Mouse (Mus musculus): Measurements from ENCODE around the gene Ifnab.

Ifnab gene

DNA sequence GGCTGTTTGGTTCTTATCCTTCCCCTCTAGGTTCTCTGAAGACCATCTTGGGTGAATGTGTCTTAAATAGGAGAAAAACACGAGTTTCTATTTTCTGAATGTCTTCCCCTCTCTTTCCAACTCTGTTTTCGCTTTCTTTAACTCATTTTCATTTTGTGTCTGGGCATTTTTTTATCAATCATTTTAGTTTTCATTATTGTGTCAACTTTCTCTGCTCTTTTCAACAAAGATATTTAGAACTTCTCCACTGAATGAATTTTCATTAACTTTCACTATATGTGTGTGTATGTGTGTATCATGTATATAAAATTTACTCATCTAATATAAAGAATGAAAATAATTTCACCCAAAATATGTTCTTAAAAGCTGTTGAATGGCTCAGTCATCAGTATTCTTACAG, at the start of gene Ifnab:
Gene Ifnab, minus strand, starts transcription at position 101 of the 400 bp plus-strand sequence.
- no peak for DNase-seq (ENCODE audit: extremely low spot score)

DNA sequence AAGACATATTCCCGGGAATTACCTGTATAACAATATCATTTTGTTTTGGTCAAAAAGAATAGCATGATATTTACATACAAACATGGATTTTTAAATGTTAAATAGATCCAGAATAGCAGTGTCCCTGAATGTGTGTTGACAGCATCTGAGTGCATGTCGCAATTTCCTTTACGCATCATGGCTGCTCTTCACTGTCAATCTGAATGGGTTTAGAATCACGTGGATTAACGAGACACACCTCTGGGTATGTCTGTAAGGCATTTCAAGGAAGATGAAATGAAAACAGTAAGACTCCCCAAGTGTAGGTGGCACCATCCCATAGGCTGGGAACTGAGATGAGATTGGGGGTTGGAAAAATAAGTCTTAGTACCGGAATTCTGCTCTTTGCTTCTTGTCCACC, 47.9 kb upstream of the Ifnab start:
- DNase-seq (ENCODE audit: extremely low spot score): no peak

DNA sequence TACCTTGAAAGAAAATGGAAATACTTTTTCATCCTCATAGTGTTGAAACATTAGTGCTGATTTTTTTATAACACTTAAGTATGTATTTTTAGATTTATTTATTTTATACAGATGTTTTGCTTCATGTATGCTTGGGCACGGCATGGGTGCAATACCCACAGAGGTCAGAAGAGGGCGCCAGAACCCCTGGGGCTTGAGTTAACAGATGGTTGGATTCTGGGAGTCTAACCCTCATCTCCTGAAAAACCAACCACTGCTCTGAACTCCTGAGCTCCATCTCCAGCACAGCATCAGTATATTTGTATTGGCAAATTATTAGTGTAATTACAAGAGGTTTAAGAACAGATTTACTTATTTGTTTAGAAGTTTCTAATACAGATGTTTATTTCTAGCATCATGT, 47.3 kb upstream of the Ifnab start:
- peak; percentile 80 for DNase-seq (ENCODE audit: extremely low spot score)

DNA sequence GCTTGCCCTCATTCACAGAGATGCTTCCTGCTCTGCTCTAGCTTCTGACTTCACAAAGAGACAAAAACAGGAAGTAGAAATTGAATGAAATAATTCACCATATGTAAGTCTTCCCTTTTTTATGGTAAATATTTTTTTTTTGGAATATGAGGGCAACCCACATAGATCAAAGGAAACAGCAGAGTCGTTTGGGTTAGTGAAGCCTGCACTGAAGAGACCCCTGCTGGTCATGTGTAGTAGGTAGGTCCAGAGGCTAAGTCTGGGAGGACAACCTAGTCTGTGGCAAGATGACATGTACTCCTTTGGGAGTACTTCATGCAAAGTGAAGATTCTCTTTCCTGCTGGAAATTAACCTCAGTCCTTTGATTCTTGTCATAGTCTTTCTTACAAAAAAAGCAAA, 36.2 kb upstream of the Ifnab start:
- peak; percentile 27 for DNase-seq (ENCODE audit: extremely low spot score)

DNA sequence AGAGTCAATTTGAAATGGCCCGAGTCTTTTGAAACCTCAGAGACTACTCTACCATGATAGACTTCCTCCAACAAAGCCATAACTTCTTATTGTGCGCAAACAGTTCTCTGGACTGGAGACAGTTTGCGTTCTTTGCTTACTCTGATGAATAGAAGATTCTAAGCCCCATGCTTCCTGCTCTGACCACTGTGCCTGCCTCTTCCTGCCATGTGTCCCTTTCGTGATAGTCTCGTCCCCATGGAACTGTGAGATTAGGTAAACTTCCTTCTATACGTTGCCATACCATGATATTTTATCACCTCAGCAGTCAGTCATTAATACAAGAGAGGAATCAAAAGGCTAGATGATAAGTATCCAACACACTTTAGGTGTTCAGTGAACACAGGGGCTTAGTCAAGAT, 35.6 kb upstream of the Ifnab start:
- no peak for DNase-seq (ENCODE audit: extremely low spot score)

DNA sequence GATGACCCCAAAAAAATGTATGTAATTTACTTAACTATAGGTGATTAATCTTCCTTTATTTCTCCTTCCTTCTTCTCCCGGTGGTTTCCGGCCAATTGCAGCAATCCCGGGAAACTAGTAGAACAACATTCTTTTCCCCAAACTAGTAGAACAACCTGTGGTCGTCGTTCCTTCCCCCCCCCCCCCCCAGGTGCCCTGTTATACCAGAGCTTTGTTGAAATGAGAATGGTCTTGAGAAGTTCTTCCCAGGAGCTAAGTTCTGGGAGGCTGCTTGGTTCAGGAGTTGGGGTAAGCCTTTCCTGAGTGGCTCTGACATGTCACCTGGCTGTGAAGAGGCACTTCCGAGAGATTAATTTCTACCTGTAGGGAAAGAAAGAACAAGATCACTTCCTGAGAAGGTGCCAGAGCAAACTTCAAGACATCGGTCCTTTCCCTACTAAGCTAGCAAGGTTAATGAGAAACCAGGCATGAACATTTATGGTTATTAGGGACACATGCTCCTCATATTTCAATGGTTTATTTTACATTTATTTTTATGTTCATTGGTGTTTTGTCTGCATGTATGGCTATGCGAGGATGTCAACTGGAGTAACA, 32.4 kb upstream of the Ifnab start:
- no peak for DNase-seq (ENCODE audit: extremely low spot score)

DNA sequence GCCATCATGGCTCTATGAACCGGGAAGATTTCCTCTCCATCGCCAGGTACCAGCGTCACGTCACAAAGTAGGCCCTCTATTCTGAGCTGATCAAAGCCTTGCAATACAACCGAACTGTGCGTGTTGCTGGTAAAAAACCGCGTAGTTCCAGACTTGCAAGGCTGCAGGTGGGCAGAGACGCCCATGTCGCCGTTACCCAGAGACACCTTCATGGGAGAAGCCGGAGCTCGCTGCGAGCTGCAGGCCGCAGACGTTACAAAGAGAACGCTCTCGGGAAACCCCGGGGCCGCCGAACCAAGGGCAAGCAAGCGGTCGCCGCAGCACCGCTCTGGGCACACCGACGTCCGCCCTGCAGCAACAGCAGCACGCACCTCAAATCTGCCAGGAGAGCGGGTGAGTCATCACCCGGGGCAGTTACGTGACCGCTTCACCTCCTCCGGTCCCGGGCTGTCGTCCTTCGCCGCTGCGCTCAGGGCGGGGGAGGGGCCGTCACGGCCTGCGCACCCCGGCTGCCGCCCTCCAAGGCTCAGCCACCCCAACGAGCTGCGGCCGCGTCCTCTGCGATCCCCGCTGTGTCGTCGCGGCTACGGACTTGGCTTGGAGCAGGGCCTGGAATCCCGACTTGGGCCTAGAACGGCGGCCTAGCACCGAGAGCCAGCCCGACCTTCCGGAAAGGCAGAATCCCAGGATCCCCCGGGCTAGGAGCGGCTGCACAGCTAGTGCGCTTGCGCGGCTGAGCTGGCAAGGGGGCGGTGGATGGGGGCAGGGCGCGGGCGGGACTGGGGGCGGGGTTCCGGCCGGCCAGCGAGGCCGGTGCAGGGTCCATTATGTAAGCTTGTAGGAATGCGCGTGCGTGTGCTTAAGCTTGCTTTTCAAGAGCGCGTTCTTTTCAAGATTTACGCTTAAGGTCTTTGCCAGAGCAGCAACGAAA, 30.9 kb upstream of the Ifnab start, which contains the start of the genes Gm26566 and Klhl9:
Gene Gm26566, plus strand, starts transcription at position 15 of the 931 bp plus-strand sequence.
Gene Klhl9, minus strand, starts transcription at position 675 of the 931 bp plus-strand sequence.
- peak; percentile 96 for DNase-seq (ENCODE audit: extremely low spot score)

DNA sequence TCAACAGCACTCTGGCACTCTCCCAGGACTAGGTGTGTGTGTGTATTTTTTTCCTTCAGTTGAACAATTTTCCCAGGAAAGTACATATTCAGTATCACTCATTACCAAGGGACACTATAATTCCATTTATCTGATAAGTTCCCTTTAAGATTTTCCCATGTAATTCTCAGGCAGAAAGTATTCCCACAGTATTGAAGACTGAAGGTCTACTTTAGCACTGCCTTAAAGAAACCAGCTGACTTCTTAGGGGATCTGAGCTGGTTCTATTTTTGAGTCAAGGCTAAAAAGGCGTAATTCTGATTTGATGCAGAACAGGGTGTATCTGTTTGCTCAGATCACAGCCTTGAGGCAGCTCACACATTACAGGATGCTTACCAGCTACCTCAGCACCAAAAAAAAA, 27.6 kb upstream of the Ifnab start:
- DNase-seq (ENCODE audit: extremely low spot score): no peak

DNA sequence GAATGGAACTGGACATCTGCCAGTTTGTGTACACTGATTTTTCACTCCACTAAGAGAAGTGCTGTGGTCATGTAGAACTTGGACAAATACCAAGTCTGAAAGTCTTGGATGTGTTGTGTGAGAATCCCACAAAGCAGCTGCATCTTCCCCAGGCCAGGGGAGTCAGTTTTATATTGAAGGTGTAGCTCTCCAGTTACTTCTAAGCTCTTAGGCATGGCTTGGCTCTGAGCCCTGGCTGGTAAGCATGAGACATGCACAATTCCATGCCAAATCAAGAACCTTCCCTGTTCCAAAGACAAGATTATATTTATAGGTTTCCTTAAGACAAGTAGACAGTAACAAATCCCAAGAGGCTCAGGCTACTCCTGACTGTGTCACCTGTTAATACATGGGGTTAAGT, 23.9 kb upstream of the Ifnab start:
- DNase-seq (ENCODE audit: extremely low spot score): no peak

DNA sequence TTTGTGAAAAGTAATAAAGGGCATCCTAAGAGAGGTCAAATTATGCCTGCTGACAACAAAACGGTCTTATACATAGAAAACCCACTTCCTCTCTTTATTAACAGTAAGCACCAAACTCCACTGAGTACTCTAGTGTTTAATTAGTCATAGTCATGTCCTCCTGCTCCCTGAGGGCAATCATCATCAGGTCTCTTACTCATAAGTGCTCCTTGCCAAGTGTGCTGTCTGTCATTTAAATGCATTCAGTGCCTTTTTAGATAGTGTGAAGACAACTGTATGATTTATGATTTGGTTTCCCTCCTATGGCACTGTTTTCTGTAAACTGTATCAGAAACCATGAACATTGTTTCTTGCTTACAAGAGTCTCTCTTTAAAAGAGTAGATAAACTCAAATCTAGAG, 23.1 kb upstream of the Ifnab start:
- DNase-seq (ENCODE audit: extremely low spot score): no peak

DNA sequence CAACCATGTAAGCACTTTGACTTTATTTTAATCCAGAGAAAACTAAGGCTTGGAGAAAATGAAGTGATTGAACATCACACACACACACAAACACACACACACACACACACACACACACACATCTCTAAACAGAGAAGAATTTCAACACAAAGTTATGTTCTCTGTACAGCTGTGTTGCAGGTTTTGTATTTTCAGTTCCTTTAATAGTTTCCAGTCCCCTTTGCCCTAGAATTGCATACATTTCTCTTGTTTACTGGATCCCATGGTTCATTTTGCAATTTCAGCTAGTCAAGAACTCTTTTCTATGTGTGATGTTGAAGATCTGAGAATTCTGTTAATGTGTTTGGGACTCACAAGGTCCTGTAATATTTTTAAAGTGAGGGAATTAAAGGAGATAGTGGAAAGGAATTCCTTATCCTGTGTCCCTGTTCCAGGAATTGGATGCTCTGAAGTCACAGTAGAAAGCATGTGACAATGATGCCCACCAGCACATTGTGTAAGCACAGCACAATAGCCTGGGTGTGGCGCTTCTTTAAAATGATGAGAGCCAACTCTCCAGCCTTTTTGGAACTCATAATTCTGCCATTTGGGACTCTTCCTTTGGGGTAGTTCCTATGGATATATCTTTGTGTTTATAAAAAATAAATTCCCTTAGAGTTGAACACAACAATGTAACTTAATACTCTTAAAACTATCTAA, 16.1 kb upstream of the Ifnab start:
- no peak for DNase-seq (ENCODE audit: extremely low spot score)

DNA sequence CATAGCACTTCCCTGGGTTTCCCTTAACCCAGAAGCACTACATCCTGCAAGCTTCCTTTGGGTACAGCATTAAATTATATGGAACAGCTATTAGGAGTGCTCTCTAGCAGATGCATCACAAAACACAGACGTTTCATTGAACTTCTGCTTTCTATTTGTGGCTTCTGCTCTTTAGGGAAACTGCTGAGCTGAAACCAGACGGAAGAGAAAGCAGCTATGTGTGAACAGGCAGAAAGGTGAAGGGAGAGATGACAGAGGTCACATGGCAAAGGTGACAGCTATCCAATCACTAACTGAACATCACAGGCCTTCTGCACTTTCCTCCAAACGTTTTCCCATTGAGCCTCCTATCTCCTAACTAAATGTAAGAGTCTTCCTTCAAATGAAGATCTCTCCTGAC, 14.8 kb upstream of the Ifnab start:
- DNase-seq (ENCODE audit: extremely low spot score): no peak

DNA sequence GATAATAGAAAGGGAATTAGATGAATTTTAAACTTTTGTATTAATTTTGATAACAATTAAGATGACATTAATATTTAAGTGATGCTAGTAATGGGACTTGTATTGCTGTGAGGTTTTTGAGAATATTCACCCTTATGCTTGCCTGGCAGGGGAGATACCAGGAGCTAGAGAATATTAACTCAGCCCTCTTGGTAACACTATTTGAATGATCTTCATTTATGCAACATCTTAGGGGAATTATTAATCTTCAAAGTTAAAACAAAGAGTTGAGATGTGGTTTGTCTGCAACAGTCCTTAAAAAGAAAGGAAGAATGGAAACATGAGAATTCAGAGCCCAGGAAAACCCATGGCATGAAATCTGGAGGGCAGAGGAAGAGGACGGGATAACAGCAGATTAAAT, 8.1 kb upstream of the Ifnab start:
- DNase-seq (ENCODE audit: extremely low spot score): no peak

DNA sequence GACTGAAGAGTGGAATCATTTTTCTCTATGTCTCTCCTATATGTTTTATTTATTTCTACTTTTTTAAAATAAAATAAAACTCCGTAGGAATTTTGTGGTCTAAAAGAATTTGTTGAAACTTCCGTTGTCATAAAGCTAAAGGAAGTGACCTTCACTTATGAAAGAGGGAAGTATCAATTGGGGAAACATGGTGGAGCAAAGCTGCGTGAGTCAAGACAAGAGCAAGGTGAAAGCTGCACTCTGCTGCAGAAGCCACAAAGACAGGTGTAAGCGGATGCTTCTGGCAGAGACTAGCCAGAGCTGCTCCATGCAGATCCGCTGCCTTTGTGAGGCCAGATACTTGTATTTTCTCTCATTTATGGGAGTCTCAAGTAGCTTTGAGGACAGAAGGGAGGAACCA, 7.6 kb upstream of the Ifnab start:
- DNase-seq (ENCODE audit: extremely low spot score): no peak

DNA sequence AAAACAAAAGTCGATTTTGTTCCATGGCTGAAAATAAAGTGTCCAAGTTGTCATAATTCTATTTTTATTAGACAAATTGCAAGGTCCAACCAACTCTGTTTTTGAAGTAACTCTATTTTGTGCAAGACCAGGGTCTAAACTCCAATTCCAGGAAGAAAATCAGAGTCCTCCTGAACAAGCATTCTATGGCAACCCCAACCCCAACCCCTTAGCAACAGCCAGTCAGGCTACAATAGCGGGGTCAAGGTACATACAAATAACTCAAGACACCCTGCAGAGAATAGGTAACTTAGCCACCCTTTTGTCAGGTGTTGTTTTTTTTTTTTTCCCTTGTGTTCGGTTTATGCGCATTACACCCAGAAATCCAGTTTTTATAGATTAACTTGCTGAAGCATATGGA, 6.6 kb upstream of the Ifnab start:
- DNase-seq (ENCODE audit: extremely low spot score): no peak

DNA sequence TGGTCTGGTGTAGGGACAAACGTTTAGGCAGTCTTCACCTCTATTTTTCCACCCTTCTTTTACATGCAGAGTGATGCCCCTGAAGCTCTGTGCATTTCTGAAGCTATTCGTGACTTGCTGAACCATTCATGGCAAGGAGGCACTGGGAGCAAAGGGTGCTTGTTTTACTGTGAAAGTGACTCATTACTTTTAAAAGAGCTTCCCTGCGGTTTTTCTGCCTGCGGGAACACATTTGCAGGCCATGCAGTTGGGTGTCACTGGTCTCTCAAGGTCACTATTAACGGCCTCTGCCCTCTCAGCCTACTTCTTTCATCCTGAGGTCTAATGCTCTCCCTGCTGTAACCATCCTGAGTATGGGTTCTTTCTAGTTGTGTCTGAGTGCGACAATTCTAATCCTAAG, 5.9 kb upstream of the Ifnab start:
- DNase-seq (ENCODE audit: extremely low spot score): no peak

DNA sequence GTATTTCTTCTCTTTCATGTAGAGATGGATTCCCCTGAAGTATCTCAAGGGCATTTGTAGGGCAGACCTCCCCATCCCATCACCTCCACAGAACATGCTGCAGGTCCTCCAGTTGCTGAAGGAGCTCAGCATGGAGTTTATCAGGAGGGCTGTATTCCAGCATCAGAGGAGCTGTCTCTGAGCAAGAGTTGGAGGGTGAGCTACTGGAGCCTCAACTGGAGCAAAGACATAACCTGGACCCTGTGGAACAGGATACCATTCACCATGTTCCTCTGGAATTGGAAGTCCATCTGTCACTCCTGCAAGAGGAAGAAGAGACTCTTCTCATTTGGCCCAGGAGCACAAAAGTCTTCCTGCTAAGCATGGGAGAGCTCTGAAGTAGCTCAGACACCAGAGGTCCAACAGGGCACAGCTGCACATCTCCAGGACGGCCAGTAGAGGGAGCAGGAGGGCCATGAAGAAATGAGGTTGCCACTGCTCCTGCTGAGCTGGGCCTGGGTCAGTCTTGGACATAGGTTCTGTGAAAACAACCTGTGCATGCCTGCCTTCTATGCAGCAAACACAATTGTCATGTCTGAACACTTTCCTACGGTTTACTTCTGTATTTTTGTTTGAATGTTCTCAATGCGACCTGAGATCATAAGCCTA, 5.2 kb upstream of the Ifnab start:
- peak; percentile 73 for DNase-seq (ENCODE audit: extremely low spot score)

DNA sequence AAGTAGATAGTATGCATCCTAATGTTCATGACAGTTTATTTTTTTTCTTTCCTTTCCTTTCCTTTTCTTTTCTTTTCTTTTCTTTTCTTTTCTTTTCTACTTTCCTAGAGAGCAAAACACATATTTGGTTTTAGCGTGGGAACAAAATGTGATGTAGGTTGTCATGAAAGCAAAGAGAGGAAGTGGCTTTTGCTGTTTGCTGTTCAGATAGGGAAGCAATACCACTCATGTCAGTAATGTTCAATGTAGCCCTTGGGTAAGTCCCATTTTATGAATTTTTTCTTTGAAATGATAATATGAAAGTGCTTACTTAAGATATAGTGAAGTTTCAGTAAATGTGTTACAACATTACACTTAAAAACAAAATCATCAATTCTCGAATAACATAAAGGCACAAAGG, 2.2 kb upstream of the Ifnab start:
- no peak for DNase-seq (ENCODE audit: extremely low spot score)

DNA sequence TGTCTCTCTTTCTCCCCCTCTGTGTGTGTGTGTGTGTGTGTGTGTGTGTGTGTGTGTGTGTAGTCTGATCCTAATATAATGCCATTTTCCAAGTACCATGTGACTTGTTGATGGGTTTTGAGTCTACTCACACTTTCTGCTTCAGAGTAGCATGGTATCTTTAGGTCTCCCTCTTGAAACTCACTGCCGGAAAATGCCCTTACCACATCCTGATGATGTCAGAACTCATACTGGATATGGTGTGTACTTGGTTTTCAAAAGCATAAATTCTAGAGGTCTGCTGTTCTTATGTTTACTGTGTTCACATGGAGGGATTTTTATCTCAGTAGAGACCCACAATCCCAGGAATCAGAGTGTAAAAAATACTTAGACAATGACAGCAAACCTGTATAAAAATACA, 1.4 kb upstream of the Ifnab start:
- DNase-seq (ENCODE audit: extremely low spot score): no peak

DNA sequence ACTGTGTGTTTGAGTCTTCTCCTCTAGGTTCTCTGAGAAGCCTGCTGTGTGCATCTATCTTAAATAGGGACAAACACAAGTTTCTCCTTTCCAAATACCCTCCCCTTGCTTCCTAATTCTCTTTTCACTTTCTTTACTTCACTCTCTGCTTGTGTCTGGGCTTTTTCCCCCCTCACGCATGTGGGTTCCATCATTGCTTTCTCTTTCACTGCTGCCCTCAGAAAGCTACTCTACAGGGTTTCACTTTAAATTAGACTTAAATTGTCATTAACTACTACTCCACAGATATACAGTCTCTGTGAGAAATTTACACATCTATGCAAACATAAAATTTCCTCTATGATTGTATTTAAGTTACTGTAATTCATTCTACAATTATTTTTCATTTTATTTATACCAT, 7.3 kb downstream of the Ifnab start, which contains the start of gene Ifna2:
Gene Ifna2, minus strand, starts transcription at position 101 of the 400 bp plus-strand sequence.
- no peak for DNase-seq (ENCODE audit: extremely low spot score)

DNA sequence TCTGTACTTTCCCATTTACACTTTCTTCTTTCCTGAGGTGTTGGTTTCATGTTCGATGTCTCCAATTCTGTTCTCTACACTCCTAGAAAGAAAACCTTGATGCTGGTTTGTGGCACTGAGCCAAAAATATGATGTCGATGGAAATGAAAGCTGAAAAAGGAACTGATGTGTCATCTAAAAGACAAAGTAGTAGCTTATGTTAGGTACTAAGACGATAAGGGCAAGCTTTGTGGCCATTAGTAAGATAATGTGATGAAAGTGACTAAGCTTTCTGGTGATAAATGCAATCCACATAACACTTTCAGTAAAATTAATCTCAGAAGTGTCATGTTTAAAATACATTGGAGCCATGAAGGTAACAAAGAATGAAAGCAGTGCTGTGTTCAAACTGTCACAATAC, 9.8 kb downstream of the Ifnab start:
- no peak for DNase-seq (ENCODE audit: extremely low spot score)

DNA sequence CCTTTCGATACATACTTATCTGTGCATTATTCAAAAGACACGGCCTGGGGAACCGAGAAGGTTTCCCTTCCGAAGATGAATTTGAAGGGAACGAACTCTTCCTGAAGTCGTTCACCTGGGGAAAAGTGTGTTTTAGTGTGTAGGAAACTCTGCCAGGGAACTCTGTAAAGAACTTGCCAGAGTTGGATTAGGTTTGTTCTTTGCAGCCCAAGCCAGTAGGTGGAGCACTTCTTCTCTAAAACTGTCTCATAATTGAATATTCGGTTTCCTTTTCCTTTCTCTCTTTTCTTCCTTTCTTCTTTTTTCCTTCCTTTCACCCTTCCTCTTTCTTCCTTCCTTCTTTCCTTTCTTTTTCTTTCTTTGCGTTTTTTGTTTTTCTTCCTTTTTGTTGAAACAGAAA, 10.8 kb downstream of the Ifnab start:
- DNase-seq (ENCODE audit: extremely low spot score): peak; percentile 5

Data from embryo, embryonic 9.5 days (tissue).